Mouse (Mus musculus) mouse trophoblast stem cell (cell line): ENCODE data around the gene Hmcn2.

Experiments
- in situ Hi-C, 2 experiments: fragments of 300-500 bp; cut with MseI, MboI; formaldehyde crosslinking; loops; 2 replicates in 1 of 2; 3 replicates in 1 of 2; pipeline ENCODE4 v1.15.1; 2025

Hmcn2 gene

DNA sequence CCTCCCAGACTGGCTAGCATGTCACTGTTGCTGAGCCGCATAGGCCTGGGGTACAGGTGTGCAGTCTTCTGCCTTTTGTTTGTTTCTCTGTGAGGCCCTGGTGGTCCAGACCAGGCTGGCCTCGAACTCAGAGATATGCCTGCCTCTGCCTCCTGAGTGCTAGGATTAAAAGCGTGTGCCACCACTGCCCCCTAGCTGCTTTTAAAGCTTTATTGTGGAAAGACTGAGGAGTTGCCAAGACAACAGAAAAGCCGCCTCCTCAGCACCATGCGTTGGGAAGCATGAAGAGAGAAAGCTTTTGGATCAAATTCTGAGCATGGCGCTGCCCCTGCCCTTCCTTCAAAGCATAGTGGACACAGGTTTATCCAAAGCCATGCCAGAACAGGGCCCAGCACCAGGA is 194.6 kb downstream of the Hmcn2 start:
- in situ Hi-C loops = no loop called here
